In genomic region chr2:32981725-32982271, GRCm38 (mm10) we compare ENCODE assay signal across 8 mouse cellular contexts. TPM values are rescaled to one million over a fixed set of nuclear protein-coding genes. Genes with fewer than 3 reads are reported as not detected.
DNase-seq lines count a peak whose midpoint lies in the region; ATAC-seq and TF ChIP-seq lines count a peak whose summit lies in the region.

Slc2a8 (minus strand) TSS chr2:32982083.

- peak; percentile 98 for ATAC-seq in heart, embryonic 15.5 days (replicated peaks; ENCODE audit: insufficient number of reproducible peaks, insufficient read depth, low FRiP score, low read depth)
- peak; percentile 96 for ATAC-seq in liver, embryonic 14.5 days (ENCODE audit: insufficient read depth)
- peak; percentile 97 for ATAC-seq in neural tube, embryonic 11.5 days (ENCODE audit: insufficient read depth, low FRiP score, low TSS enrichment)
- ATAC-seq in stomach, postnatal 0 days (ENCODE audit: low FRiP score, low TSS enrichment), result peak; percentile 97

- no peak for TF ChIP-seq EP300 in liver, embryonic 14.5 days (IDR thresholded peaks at IDR 0.05; ENCODE audit: low read depth)
- TF ChIP-seq EP300 in stomach, postnatal 0 days (optimal IDR thresholded peaks at IDR 0.05), result no peak

- H3K4me1 ChIP-seq in forebrain, embryonic 10.5 days, result peaks cover 24% of the 10 kb centered on the region
- H3K4me1 ChIP-seq in heart, embryonic 15.5 days (replicated peaks), result peaks cover 14% of the 10 kb centered on the region
- H3K4me1 ChIP-seq in liver, embryonic 14.5 days (replicated peaks; ENCODE audit: control insufficient read depth in 2 of 2, insufficient read depth in 2 of 2, low read length in 1 of 2), result peaks cover 6 to 30% of the 10 kb centered on the region in 2 experiments
- H3K4me1 ChIP-seq in neural tube, embryonic 11.5 days (ENCODE audit: control insufficient read depth, insufficient read depth, low read length), result peaks cover 9% of the 10 kb centered on the region; the same call in 1 of the 2 replicates
- no peaks in the 10 kb centered on the region; the same call in 1 of the 2 replicates for H3K4me1 ChIP-seq in stomach, postnatal 0 days (replicated peaks; ENCODE audit: control insufficient read depth, insufficient read depth)

- under 1% methylated on average over 50 of the region's 50 CpGs for WGBS in forebrain, embryonic 10.5 days
- 0% methylated on average over 48 of the region's 50 CpGs for WGBS in heart, embryonic 15.5 days
- WGBS in liver, embryonic 14.5 days (ENCODE audit: insufficient replicate concordance), result under 1% methylated on average over 48 of the region's 50 CpGs
- WGBS in neural tube, embryonic 11.5 days, result under 1% methylated on average over 48 of the region's 50 CpGs
- under 1% methylated on average over 50 of the region's 50 CpGs for WGBS in stomach, postnatal 0 days

- H3K4me3 ChIP-seq in forebrain, embryonic 10.5 days, result peak within 1 kb of the TSS; percentile 78
- peak within 1 kb of the TSS; percentile 66 for H3K4me3 ChIP-seq in heart, embryonic 15.5 days
- peak within 1 kb of the TSS; percentile 64 to 73 for H3K4me3 ChIP-seq in liver, embryonic 14.5 days (ENCODE audit: insufficient read depth in 1 of 2, low read depth in 2 of 2, low read length in 2 of 2)
- peak within 1 kb of the TSS; percentile 62 for H3K4me3 ChIP-seq in neural tube, embryonic 11.5 days (ENCODE audit: low read depth, low read length)
- peak within 1 kb of the TSS; percentile 73 for H3K4me3 ChIP-seq in stomach, postnatal 0 days (ENCODE audit: low read depth, low read length)

- peaks cover 7% of the 10 kb centered on the region; the same call in 1 of the 2 replicates for H3K27me3 ChIP-seq in forebrain, embryonic 10.5 days (ENCODE audit: poor library complexity, severe bottlenecking)
- no peaks in the 10 kb centered on the region for H3K27me3 ChIP-seq in heart, embryonic 15.5 days
- no peaks in the 10 kb centered on the region for H3K27me3 ChIP-seq in liver, embryonic 14.5 days (ENCODE audit: control insufficient read depth, insufficient read depth, low read length)
- H3K27me3 ChIP-seq in neural tube, embryonic 11.5 days (ENCODE audit: control insufficient read depth, insufficient read depth, low read length), result no peaks in the 10 kb centered on the region
- no peaks in the 10 kb centered on the region for H3K27me3 ChIP-seq in stomach, postnatal 0 days (ENCODE audit: control insufficient read depth, insufficient read depth, low read length)

- H3K4me2 ChIP-seq in heart, embryonic 15.5 days, result peak within 1 kb of the TSS; percentile 92
- H3K4me2 ChIP-seq in liver, embryonic 14.5 days (ENCODE audit: low read depth), result peak within 1 kb of the TSS; percentile 74
- H3K4me2 ChIP-seq in neural tube, embryonic 11.5 days (ENCODE audit: low read depth), result peak within 1 kb of the TSS; percentile 97
- H3K4me2 ChIP-seq in stomach, postnatal 0 days (replicated peaks; ENCODE audit: low read depth), result peak within 1 kb of the TSS; percentile 100

- H3K27ac ChIP-seq in forebrain, embryonic 10.5 days, result peak within 1 kb of the TSS; percentile 86
- H3K27ac ChIP-seq in heart, embryonic 15.5 days, result peak within 1 kb of the TSS; percentile 59
- no peak within 1 kb of the TSS for H3K27ac ChIP-seq in liver, embryonic 14.5 days
- peak within 1 kb of the TSS; percentile 40; the same call in 1 of the 2 replicates for H3K27ac ChIP-seq in neural tube, embryonic 11.5 days (ENCODE audit: low read depth, low read length)
- H3K27ac ChIP-seq in stomach, postnatal 0 days (replicated peaks), result no peak within 1 kb of the TSS

- DNase-seq in CD8-positive naive resting alpha-beta T cell, adult 2 months (ENCODE audit: low read depth in 2 of 2, low spot score in 2 of 2), result peak; percentile 63 to 66
- DNase-seq in c-Kit-positive CD71-negative TER-119-negative erythroid progenitor cells, embryonic 14.5 days (ENCODE audit: low read depth), result peak; percentile 85
- peak; percentile 95 for DNase-seq in forebrain, embryonic 10.5 days (ENCODE audit: extremely low spot score, low spot score)
- DNase-seq in kidney, postnatal 25 days, result peak; percentile 95 to 98
- peak; percentile 86 to 88 (median 87) for DNase-seq in liver, embryonic 14.5 days (ENCODE audit: low read depth in 3 of 3, low spot score in 3 of 3)
- DNase-seq in neural tube, embryonic 11.5 days (ENCODE audit: low spot score), result peak; percentile 93
- DNase-seq in stomach, postnatal 0 days (ENCODE audit: low spot score), result peak; percentile 90

- no peaks in the 10 kb centered on the region for H3K9me3 ChIP-seq in forebrain, embryonic 10.5 days
- no peaks in the 10 kb centered on the region for H3K9me3 ChIP-seq in heart, embryonic 15.5 days (replicated peaks)
- H3K9me3 ChIP-seq in liver, embryonic 14.5 days (ENCODE audit: control insufficient read depth, low read length), result no peaks in the 10 kb centered on the region
- no peaks in the 10 kb centered on the region for H3K9me3 ChIP-seq in neural tube, embryonic 11.5 days (ENCODE audit: control insufficient read depth, low read length)
- no peaks in the 10 kb centered on the region for H3K9me3 ChIP-seq in stomach, postnatal 0 days (ENCODE audit: control insufficient read depth, low read length)

- peak within 1 kb of the TSS; percentile 68 for H3K9ac ChIP-seq in heart, embryonic 15.5 days
- peak within 1 kb of the TSS; percentile 60 for H3K9ac ChIP-seq in liver, embryonic 14.5 days (replicated peaks)
- H3K9ac ChIP-seq in neural tube, embryonic 11.5 days (ENCODE audit: low read length), result peak within 1 kb of the TSS; percentile 64
- H3K9ac ChIP-seq in stomach, postnatal 0 days (ENCODE audit: low read length), result peak within 1 kb of the TSS; percentile 82

- no peak for TF ChIP-seq CTCF in liver, embryonic 14.5 days (IDR thresholded peaks at IDR 0.05; ENCODE audit: low read depth)
- no peak for TF ChIP-seq CTCF in stomach, postnatal 0 days (IDR thresholded peaks at IDR 0.05; ENCODE audit: low read depth)

- no peaks in the 10 kb centered on the region for H3K36me3 ChIP-seq in forebrain, embryonic 10.5 days (replicated peaks)
- no peaks in the 10 kb centered on the region for H3K36me3 ChIP-seq in heart, embryonic 15.5 days
- no peaks in the 10 kb centered on the region for H3K36me3 ChIP-seq in liver, embryonic 14.5 days (replicated peaks; ENCODE audit: control insufficient read depth, insufficient read depth, low read depth)
- no peaks in the 10 kb centered on the region for H3K36me3 ChIP-seq in neural tube, embryonic 11.5 days (ENCODE audit: control insufficient read depth, insufficient read depth, low read length)
- H3K36me3 ChIP-seq in stomach, postnatal 0 days (ENCODE audit: control insufficient read depth, insufficient read depth, low read length), result no peaks in the 10 kb centered on the region

RNA-seq across cellular contexts. Expression of gene Slc2a8, which starts in this region (rescaled TPM):
- polyA plus RNA-seq in forebrain, embryonic 10.5 days (2016; fragmentation: Nextera tagmentation; extraction: Ambion mirVana), result 14.2 and 14.8 TPM in 2 replicates
- 20.4 and 23.6 TPM in 2 replicates for polyA plus RNA-seq in heart, embryonic 15.5 days (2015; fragmentation: Nextera tagmentation; extraction: Ambion mirVana)
- polyA plus RNA-seq in liver, embryonic 14.5 days (2012; rRNA removed), result 5.1 and 7.2 TPM in 2 replicates
- 4.9 and 6.8 TPM in 2 replicates for polyA plus RNA-seq in liver, embryonic 14.5 days (2014; fragmentation: Nextera tagmentation; extraction: Ambion mirVana)
- 12.4 and 13.3 TPM in 2 replicates for polyA plus RNA-seq in neural tube, embryonic 11.5 days (2014; fragmentation: Nextera tagmentation; extraction: Ambion mirVana)
- 12.1 and 12.8 TPM in 2 replicates for polyA plus RNA-seq in stomach, postnatal 0 days (2015; fragmentation: Nextera tagmentation; extraction: Ambion mirVana)

Comparison
In these comparisons a context has a peak if more than half of its experiments do, and no peak if none do; other contexts are left out.
1. H3K27ac ChIP-seq: peak in forebrain, embryonic 10.5 days (single experiment), heart, embryonic 15.5 days (single experiment) and neural tube, embryonic 11.5 days (single experiment); none in liver, embryonic 14.5 days (single experiment) and stomach, postnatal 0 days (single experiment).
2. Peak in every context shown above with its lines, with median percentiles within 50 percentile points of each other: DNase-seq, H3K4me3 ChIP-seq, ATAC-seq, H3K4me2 ChIP-seq and H3K9ac ChIP-seq.